Mouse (Mus musculus) hindbrain, embryonic 10.5 days (tissue): ENCODE measurements around the gene Akap7. TPM values are rescaled to one million over a fixed set of nuclear protein-coding genes. Genes with fewer than 3 reads are reported as not detected.

Experiments used
- DNase-seq: peaks from one replicate; pipeline ENCODE4 v3.0.0-alpha.2; 2017; ENCODE audit warnings: low spot score
- H3K27ac ChIP-seq: fragments of 300-500 bp; sonication (generic); 2 replicates; pipeline ENCODE4 v1.5.1; 2016; ENCODE audit warnings: mild to moderate bottlenecking, moderate library complexity
- H3K27me3 ChIP-seq: fragments of 300-500 bp; sonication (generic); 2 replicates; pipeline ENCODE4 v1.6.1; 2016; ENCODE audit warnings: mild to moderate bottlenecking; ENCODE audit not compliant: poor library complexity, insufficient read depth, severe bottlenecking
- H3K36me3 ChIP-seq: fragments of 300-500 bp; sonication (generic); 2 replicates; pipeline ENCODE4 v1.6.1; 2016; ENCODE audit warnings: mild to moderate bottlenecking, moderate library complexity
- H3K4me1 ChIP-seq: fragments of 300-500 bp; sonication (generic); replicated peaks from 2 replicates; pipeline ENCODE4 v1.6.1; 2016; ENCODE audit warnings: mild to moderate bottlenecking
- H3K4me3 ChIP-seq: fragments of 300-500 bp; sonication (generic); 2 replicates; pipeline ENCODE4 v1.5.1; 2016; ENCODE audit warnings: mild to moderate bottlenecking, moderate library complexity
- H3K9me3 ChIP-seq: fragments of 300-500 bp; sonication (generic); 2 replicates; pipeline ENCODE4 v1.6.1; 2016; ENCODE audit warnings: mild to moderate bottlenecking, moderate library complexity
- WGBS: fragments of 180-500 bp; shearing (Covaris S2); methylation state at CpG from one replicate; pipeline ENCODE4 v1.1.7; 2016; 5-methylcytosine and 5-hydroxymethylcytosine counted together
- polyA plus RNA-seq: library from polyadenylated mRNA; unstranded; fragments of >200 nt; fragmentation: Nextera tagmentation; extraction: Ambion mirVana; gene quantifications from 2 replicates; pipeline ENCODE4 v1.2.1, GENCODE M21; 2016

The Akap7 gene
- polyA plus RNA-seq, 1 experiment from 2014 or later, result 16.3 TPM

DNA sequence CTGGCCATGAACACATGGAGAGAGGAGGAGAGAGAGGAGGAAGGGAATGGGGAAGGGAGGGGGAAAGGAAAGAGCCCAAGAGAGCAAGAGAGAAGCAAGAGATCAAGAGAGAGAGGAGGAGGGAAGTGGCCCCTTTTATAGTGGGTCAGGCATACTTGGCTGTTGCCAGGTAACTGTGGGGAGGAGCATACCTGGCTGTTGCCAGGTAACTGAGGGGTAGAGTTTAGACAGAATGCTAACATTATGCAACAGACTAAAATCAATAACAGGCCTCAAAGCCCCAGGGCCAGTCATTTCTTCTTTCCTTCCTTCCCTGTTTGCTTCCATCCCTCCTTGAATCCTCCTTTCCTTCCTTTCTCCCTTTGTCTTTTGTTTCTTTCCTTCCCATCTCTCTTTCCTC is 10.0 kb upstream of the Akap7 start:
- H3K27ac ChIP-seq, result no peak overlapping the region
- no peak overlapping the region for H3K4me3 ChIP-seq
- H3K27me3 ChIP-seq, result 0 out of 2 replicates have a peak, but pooled peaks cover 5% of the 10 kb centered on the region
- no peaks in the 10 kb centered on the region for H3K36me3 ChIP-seq
- H3K9me3 ChIP-seq, result no peaks in the 10 kb centered on the region
- peaks cover 11% of the 10 kb centered on the region; the same call in 1 of the 2 replicates for H3K4me1 ChIP-seq
- no peak for DNase-seq

DNA sequence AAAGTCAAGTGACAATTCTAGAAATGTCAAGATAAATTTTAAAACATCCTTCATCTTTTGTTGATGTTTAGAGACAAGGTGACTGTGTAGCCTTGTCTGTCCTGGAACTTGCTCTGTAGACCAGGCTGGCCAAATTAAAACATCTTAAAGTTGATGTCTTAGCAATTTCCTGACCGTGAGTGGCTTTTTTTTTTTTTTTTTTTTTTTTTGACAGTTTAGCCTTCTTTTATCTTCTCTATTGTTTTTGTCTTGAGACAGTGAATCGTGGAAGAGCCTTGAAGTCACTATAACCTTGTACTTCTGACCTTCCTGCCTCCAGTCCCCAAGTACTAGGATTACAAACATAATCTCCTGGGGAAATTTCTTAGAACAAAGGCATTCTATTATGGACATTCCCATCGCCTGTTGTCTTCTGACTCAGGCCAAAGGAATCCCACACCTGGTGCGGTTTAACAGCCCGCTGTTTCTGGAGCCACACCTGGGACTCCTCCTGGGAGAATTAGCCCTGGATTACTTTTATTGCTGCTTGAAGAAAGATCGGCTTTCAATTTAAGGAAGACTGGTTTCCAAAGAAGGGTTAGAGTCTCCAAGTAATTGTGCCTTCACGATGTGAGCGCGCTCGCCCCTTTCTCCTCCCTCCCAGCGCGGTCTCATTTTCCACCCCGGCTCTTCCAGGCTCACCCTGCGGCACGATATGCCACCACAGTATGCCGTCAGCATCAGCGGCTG is 6.3 kb upstream of the Akap7 start:
- Histone ChIP-seq H3K36me3 (no peaks in the 10 kb centered on the region), H3K4me1 (peaks cover 11% of the 10 kb centered on the region; the same call in 1 of the 2 replicates), H3K9me3 (no peaks in the 10 kb centered on the region), H3K4me3 (no peak overlapping the region), H3K27ac (no peak overlapping the region), H3K27me3 (0 out of 2 replicates have a peak, but pooled peaks cover 5% of the 10 kb centered on the region)
- WGBS, result 18% methylated on average over 17 of the region's 17 CpGs
- DNase-seq, result peak; percentile 18

DNA sequence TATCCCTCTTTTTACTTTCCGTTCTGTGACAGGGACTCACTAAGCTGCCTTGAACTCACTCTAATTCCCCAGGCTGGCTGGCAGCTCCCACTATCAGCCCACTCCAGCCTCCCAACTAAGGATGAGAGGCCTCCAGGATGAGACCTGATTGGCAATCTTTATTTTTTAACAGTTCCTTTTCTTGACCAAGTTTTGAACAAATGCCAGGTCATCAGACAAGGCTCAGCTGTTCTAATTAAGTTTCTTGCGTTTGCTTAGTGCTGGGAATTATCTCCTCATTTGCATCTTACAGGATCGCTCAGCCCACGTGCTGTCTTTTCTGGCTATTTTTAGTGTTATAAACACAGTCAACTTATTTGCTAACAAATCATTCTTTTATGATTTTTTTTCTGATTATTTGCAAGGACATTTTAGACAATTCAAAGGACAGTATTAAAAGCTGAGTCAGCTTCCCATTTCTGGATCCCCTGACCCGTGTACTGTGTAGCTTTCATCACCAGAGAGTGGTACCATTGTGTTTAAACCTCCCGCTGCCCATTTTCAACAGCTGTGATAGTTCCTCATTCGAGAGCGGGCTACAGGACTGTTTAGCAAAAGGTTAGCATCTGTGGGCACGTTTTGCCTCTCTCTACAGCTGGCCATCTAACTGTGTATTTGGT is 4.0 kb upstream of the Akap7 start:
- WGBS, result 71% methylated on average over 9 of the region's 9 CpGs
- Histone ChIP-seq H3K4me1 (0 out of 2 replicates have a peak, but pooled peaks cover 5% of the 10 kb centered on the region), H3K27me3 (0 out of 2 replicates have a peak, but pooled peaks cover 5% of the 10 kb centered on the region), H3K9me3 (no peaks in the 10 kb centered on the region), H3K4me3 (no peak overlapping the region), H3K36me3 (no peaks in the 10 kb centered on the region), H3K27ac (no peak overlapping the region)
- no peak for DNase-seq

DNA sequence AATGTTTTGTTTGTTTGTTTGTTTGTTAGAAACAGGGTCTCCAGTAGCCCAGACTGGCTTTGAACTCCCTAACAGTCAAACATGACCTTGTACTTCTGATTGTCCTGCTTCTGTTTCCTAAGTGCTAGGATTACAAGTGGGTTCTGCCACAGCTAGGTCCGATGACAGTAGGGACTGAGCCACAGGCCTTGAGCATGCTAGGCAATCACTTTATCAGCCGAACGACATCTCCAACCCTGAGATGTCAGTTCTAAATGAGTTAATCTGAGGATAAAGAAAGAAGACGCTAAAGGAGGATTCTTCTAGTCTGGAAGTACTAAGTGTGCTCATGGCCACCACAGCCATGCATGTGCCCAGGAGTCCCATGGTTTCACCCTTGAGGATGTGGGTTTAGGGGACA is 3.1 kb upstream of the Akap7 start:
- H3K36me3 ChIP-seq, result no peaks in the 10 kb centered on the region
- H3K27me3 ChIP-seq, result 0 out of 2 replicates have a peak, but pooled peaks cover 5% of the 10 kb centered on the region
- no peak for DNase-seq
- H3K9me3 ChIP-seq, result no peaks in the 10 kb centered on the region
- H3K4me1 ChIP-seq, result 0 out of 2 replicates have a peak, but pooled peaks cover 5% of the 10 kb centered on the region
- 84% methylated on average over 4 of the region's 4 CpGs for WGBS
- no peak overlapping the region for H3K4me3 ChIP-seq
- no peak overlapping the region for H3K27ac ChIP-seq

DNA sequence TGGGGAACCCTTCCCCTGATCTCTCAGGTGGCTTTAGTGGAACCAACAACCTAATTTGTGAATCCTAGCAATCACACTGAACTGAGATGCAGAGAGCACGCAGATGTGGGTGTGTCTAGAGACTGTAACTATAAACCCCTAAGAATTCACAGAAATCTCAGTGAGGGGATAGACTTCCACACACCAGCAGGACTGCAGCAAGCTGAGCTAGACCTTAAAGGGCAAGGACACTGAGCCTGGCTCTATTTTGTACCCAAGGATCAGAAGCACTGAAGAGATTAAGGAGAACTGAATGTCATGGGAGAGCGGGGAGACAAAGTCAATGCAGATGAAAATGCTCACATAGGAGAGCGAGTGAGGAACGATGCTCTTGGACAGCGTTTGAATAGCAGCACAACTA is 2.3 kb upstream of the Akap7 start:
- Histone ChIP-seq H3K27me3 (0 out of 2 replicates have a peak, but pooled peaks cover 5% of the 10 kb centered on the region), H3K36me3 (no peaks in the 10 kb centered on the region), H3K4me3 (no peak overlapping the region), H3K27ac (no peak overlapping the region), H3K4me1 (0 out of 2 replicates have a peak, but pooled peaks cover 5% of the 10 kb centered on the region), H3K9me3 (no peaks in the 10 kb centered on the region)
- 92% methylated on average over 5 of the region's 5 CpGs for WGBS
- DNase-seq, result no peak

DNA sequence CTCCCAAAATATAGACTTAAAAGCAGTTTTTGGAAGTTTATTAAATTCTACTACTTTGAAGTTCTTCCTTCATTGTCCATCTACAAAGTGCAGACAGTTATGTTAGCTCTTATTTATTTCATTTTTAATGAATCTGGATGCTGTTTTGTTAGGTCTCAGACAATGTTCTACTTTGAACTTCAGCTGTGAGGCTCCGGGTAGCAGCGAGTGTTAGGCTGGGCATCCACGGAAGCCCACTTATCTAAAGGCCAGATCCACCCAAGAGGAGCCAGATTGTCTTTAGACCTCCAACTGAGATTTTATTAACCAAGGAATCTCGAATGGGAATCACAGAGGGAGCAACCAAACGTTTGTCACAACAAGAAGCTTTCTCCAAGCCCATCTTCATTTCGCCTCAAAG is 2.5 kb downstream of the Akap7 start:
- Histone ChIP-seq H3K27ac (no peak overlapping the region), H3K36me3 (no peaks in the 10 kb centered on the region), H3K4me1 (no peaks in the 10 kb centered on the region), H3K4me3 (no peak overlapping the region), H3K9me3 (0 out of 2 replicates have a peak, but pooled peaks cover 4% of the 10 kb centered on the region), H3K27me3 (no peaks in the 10 kb centered on the region)
- DNase-seq, result no peak
- WGBS, result 62% methylated on average over 6 of the region's 6 CpGs

DNA sequence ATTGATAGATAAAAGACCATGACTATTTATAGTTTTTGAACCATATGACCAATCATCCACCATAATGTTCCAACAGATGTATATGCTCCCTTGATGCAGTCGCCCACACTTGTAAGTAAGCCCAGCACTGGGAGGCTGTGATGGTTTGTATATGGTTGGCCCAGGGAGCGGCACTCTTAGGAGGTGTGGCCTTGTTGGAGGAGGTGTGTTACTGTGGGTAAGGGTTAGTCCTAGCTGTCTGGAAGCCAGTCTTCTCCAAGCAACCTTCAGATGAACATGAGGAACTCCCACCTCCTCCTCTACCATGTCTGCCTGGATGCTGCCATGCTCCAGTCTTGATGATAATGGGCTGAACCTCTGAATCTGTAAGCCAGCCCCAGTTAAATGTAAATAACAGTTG is 3.1 kb downstream of the Akap7 start:
- DNase-seq, result no peak
- Histone ChIP-seq H3K4me1 (no peaks in the 10 kb centered on the region), H3K4me3 (no peak overlapping the region), H3K36me3 (no peaks in the 10 kb centered on the region), H3K27ac (no peak overlapping the region), H3K9me3 (0 out of 2 replicates have a peak, but pooled peaks cover 4% of the 10 kb centered on the region), H3K27me3 (no peaks in the 10 kb centered on the region)
- WGBS, result 98% methylated on average over 2 of the region's 2 CpGs

DNA sequence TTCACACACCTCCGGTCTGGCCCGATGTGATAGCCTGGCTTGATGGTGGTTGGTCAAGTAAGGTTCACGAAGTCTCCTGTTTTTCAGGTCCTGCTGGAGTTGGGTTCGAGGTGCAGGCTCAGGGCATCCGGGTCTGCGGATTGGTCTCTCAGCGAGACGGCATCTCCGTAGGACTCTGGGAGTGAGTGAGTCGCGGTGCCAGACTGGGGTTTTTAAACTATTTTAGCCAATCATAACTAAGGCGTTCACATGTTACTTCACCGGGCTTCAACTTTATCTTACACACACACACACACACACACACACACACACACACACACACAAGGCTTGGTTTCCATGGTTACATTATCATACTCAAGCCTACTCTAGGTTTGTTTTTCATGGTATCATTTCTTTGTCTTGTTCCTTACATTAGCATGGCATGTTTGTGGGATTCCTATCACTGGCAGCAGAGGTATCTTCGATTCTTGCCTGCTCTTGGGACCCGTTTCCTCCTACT is 8.6 kb downstream of the Akap7 start:
- H3K27ac ChIP-seq, result no peak overlapping the region
- peaks cover 14% of the 10 kb centered on the region for H3K4me1 ChIP-seq
- H3K4me3 ChIP-seq, result no peak overlapping the region
- H3K9me3 ChIP-seq, result no peaks in the 10 kb centered on the region
- no peaks in the 10 kb centered on the region for H3K36me3 ChIP-seq
- 94% methylated on average over 15 of the region's 15 CpGs for WGBS
- DNase-seq, result no peak
- H3K27me3 ChIP-seq, result no peaks in the 10 kb centered on the region

DNA sequence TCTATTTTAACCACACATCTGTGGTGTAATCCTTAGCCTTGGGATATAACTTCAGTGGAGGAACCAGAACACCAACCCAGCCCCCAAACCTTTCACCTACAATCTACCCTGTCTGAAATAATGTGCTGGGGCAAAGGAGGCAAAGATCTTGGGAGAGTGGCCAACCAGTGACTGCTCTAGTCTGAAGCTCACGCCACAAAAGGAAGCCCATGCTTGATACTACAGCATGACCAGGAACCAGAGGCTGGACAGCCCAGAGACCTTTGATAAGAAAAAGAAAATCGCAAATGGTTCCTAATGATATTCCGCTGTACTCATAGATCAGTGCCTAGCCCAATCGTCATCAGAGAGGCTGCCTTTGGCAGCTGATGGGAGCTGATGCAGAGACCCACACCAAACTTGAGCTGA is 9.4 kb downstream of the Akap7 start:
- no peak for DNase-seq
- Histone ChIP-seq H3K4me1 (peaks cover 14% of the 10 kb centered on the region), H3K27ac (peak overlapping the region; percentile 94; the same call in 1 of the 2 replicates), H3K9me3 (no peaks in the 10 kb centered on the region), H3K4me3 (0 out of 2 replicates have a peak overlapping the region, but pooled peaks have one; percentile 11), H3K27me3 (no peaks in the 10 kb centered on the region), H3K36me3 (no peaks in the 10 kb centered on the region)
- 88% methylated on average over 4 of the region's 4 CpGs for WGBS

DNA sequence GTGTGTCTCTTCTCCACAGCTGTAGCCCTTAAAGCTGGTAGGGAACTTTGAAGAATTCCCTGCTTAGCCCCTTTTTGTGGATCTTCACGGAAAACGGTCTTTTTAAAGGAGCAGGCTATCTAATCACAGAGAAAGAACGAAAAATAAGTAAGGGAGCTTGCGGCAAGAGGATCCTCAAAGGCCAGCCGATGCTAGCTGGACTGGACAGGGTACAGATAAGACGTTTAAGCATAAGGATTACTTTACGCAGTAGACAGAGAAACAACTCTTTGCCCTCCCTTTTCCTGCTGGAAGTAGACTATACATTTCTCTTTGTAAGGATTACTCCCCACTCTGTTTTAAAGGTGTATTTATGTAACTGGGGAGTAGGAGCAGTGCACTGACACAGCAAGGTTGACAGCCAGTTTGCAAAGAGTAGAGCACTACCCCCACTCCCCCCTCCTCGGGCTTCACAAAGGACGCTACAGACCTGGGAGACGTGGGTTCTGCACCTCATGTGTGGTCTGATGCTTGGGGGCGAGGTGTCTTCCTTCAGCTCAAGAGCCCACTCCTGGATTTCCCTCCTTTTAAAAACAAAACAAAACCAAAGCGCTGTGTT is 9.9 kb downstream of the Akap7 start:
- Histone ChIP-seq H3K27me3 (no peaks in the 10 kb centered on the region), H3K4me3 (peak overlapping the region; percentile 68), H3K4me1 (peaks cover 14% of the 10 kb centered on the region), H3K9me3 (no peaks in the 10 kb centered on the region), H3K36me3 (no peaks in the 10 kb centered on the region), H3K27ac (peak overlapping the region; percentile 94)
- DNase-seq, result no peak
- WGBS, result 47% methylated on average over 12 of the region's 12 CpGs

DNA sequence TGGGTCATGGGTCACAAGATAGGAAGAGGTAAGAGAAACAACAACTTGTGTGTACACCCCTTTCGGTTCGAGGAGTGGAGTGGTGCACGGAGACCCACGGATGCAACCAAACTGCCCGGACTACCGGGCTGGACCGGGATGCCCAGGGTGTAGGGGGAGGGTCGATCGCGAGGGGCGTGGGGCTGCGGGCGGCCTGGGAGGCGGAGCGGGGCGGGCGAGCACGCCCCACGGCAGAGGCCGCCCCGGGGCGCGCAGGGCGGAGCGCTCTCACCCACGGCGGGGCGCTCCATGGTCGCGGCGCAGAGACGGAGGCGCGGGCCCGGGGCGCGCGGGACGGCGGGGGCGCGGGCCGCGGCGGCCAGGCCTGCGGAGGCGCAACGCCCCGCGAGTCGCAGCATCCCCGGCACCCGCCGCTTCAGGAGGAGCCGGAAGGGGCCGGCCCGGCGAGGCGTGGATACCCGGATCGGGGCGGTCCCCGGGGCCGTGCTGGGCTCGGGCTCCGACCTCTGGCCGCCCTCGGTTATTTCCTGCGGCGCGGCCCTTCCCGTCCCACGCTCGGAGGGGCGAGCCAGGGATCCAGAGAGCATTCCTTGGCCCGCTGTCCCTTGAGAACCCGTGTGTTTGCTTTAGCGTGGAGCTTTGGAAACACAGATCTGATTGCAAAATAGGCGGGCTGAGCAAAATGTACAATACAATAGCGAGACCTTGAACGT is 10.9 kb downstream of the Akap7 start:
- Histone ChIP-seq H3K27me3 (no peaks in the 10 kb centered on the region), H3K4me1 (peaks cover 14% of the 10 kb centered on the region), H3K4me3 (peak overlapping the region; percentile 68), H3K27ac (peak overlapping the region; percentile 94), H3K36me3 (no peaks in the 10 kb centered on the region), H3K9me3 (no peaks in the 10 kb centered on the region)
- peak; percentile 81 for DNase-seq
- under 1% methylated on average over 68 of the region's 81 CpGs for WGBS

DNA sequence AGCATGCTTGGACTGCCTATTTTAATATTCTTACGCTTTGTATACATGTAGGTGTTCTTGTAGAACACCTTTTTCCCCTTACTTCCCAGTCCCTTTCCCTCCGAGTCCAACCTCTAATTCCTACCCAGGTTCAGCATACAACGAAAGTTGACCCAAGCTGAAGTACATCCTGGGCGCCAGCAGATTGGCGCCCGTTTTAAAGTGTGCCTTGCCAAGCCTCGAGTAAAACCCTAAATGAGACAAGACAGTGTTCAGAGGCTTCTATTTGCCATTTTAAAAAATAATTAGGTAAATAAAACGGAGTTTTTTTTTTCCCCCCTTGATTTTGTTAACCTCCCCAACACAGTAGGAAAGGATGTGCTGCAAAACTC is 11.4 kb downstream of the Akap7 start:
- no peaks in the 10 kb centered on the region for H3K27me3 ChIP-seq
- no peaks in the 10 kb centered on the region for H3K9me3 ChIP-seq
- peak overlapping the region; percentile 68 for H3K4me3 ChIP-seq
- H3K27ac ChIP-seq, result peak overlapping the region; percentile 94
- peaks cover 14% of the 10 kb centered on the region for H3K4me1 ChIP-seq
- DNase-seq, result no peak
- no peaks in the 10 kb centered on the region for H3K36me3 ChIP-seq
- 50% methylated on average over 8 of the region's 8 CpGs for WGBS
